ENCODE assay signal across 8 mouse cellular contexts in the genomic region with DNA sequence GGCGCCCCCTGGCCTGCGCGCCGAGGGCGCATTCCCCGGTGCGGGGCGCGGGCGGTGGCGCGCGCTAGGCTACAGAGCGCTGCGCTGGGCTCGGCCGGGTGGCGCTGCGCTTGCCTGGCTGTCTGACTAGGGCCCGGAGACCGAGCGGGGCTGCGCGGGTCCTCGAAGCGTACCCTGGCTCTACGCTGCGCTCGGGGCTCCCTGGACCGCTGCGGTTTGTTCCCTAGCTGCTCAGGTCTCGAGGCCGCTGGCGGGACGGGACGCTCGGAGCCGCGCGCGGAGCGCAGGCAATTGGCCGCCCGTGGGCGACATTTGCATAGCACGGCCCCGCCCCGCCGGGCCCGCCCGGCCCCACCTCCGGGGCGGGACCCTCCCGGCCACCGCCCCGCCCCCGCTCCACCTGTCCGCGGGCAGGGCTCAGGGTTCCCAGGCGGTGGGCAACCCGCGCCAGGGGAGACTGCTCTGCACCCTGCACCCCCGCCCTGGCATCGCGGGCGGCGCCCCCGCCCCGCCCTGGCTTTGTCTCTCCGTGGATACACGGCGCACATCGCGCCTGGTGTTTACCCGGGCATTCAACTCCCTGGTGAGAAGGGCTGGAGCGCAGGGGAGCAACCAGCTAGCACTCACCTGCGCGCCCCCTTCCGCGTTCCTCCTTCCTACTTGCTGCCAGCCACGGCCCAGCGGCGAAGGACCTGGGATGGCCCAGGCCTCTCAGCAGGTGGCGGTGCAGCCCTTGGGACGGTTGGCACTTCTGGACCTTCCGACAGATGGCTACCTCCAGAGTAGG. TPM values are rescaled to one million over a fixed set of nuclear protein-coding genes. Genes with fewer than 3 reads are reported as not detected.
DNase-seq lines count a peak whose midpoint lies in the region; ATAC-seq lines count a peak whose summit lies in the region.

A gene (minus strand): TSS at position 779 of the 787 bp plus-strand sequence.

- ATAC-seq in inflammation-experienced regulatory T-cells, adult 6 months = peak; percentile 38

- intact Hi-C loops in left cerebral cortex, postnatal 36 days (cut with DNase I) = no loop called here

- peak; percentile 79 for DNase-seq in adrenal gland, adult 18-20 months (ENCODE audit: low spot score in 2 of 2)
- DNase-seq in embryo, embryonic 10 days (ENCODE audit: low spot score) = peak; percentile 86
- DNase-seq in gastrocnemius, postnatal 25 days = peak; percentile 84
- DNase-seq in left cerebral cortex, postnatal 36 days (ENCODE audit: low spot score in 2 of 2) = peak; percentile 71 to 80
- DNase-seq in mesoderm, embryonic 11.5 days (ENCODE audit: low read depth, low spot score) = peak; percentile 88
- DNase-seq in skeletal muscle tissue, adult 2 months (ENCODE audit: low read depth, low spot score) = peak; percentile 52
- DNase-seq in yolk sac, embryonic 10.5 days (ENCODE audit: low spot score) = peak; percentile 83

RNA-seq across cellular contexts. Expression of the gene that starts here (rescaled TPM):
- total RNA-seq in adrenal gland, adult 18-20 months (2021) = 10 to 100 TPM; 30.2 to 34.1 TPM
- 1 to 10 TPM; 5.9 to 9.7 TPM for total RNA-seq in gastrocnemius, postnatal 25 days (2021)
- not detected for polyA plus RNA-seq in inflammation-experienced regulatory T-cells, adult 6 months (2017; shearing (Covaris generic))
- total RNA-seq in left cerebral cortex, postnatal 36 days (2021) = 10 to 100 TPM; 16.6 to 17.2 TPM

Comparison
In these comparisons a context has a peak if more than half of its experiments do, and no peak if none do; other contexts are left out.
1. Peak in every context shown above with its lines: DNase-seq and ATAC-seq.
2. Peak in ATAC-seq in inflammation-experienced regulatory T-cells, adult 6 months; RNA of the gene not detected or under 1 TPM.